ENCODE assay signal across 8 mouse cellular contexts in the genomic region with DNA sequence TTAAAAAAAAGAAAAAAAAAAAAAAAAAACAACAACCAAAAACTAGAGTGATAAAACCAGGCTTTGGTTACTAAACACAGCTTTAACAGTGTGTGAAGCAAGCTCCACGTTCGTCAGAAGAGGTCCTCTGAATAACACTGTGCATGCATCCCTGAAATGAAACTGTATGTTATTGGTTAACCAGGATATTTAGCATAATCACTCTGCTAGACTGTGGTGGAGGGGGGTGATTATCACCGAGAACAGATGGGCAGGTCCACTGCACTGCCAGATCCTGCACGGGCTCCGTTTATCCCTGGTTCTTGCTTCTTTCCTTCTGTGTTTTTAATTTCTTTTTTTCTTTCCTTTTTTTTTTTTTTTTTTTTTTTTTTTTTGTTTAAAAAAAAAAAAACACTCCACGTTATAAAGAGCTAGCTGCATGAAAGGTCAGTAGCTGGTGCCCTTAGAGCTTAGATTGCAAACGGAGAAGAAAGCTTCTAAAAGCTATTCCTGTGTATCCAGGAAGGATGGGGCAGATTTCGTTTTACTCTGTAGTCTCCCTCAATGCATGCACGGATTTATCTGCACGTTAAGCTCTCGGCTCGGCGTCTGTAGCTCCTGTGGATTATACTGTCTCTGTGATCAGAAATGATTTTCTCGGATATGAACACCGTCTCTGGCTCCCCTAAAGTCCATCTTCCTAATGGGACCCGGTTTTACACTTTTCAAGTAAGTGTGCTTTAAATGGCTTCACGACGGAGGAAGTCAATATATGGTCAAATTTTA.
A peak's percentile ranks its signal among the peaks of the same experiment; 100 is the strongest.
DNase-seq lines count a peak whose midpoint lies in the region; ATAC-seq lines count a peak whose summit lies in the region.

No protein-coding gene starts in this region.

- H3K9me3 ChIP-seq in lung, embryonic 15.5 days, result no peaks in the 10 kb centered on the region
- no peaks in the 10 kb centered on the region for H3K9me3 ChIP-seq in embryonic facial prominence, embryonic 14.5 days (ENCODE audit: control insufficient read depth, low read length)
- H3K9me3 ChIP-seq in neural tube, embryonic 14.5 days (ENCODE audit: control insufficient read depth, low read length), result no peaks in the 10 kb centered on the region

- H3K27ac ChIP-seq in lung, embryonic 15.5 days, result no peak overlapping the region
- no peak overlapping the region for H3K27ac ChIP-seq in embryonic facial prominence, embryonic 14.5 days (replicated peaks; ENCODE audit: low read depth, low read length)
- peak overlapping the region; percentile 29; the same call in 1 of the 2 replicates for H3K27ac ChIP-seq in neural tube, embryonic 14.5 days (ENCODE audit: low read depth, low read length)

- intact Hi-C loops in heart, postnatal 36 days (cut with DNase I), result no loop called here

- H3K4me3 ChIP-seq in lung, embryonic 15.5 days, result peak overlapping the region; percentile 42
- 0 out of 2 replicates have a peak overlapping the region, but pooled peaks have one; percentile 10 for H3K4me3 ChIP-seq in embryonic facial prominence, embryonic 14.5 days (ENCODE audit: low read depth, low read length)
- 0 out of 2 replicates have a peak overlapping the region, but pooled peaks have one; percentile 0 for H3K4me3 ChIP-seq in neural tube, embryonic 14.5 days (ENCODE audit: low read depth, low read length)

- DNase-seq in lung, adult 18-20 months, result no peak
- DNase-seq in embryonic facial prominence, embryonic 14.5 days (ENCODE audit: low spot score), result peak; percentile 65
- DNase-seq in kidney, postnatal 25 days, result peak; percentile 7 to 37
- DNase-seq in ovary, postnatal 36 days (ENCODE audit: low spot score), result no peak
- no peak for DNase-seq in heart, postnatal 36 days
- DNase-seq in lung, postnatal 25 days (ENCODE audit: low spot score), result no peak

- H3K9ac ChIP-seq in lung, embryonic 15.5 days, result 0 out of 2 replicates have a peak overlapping the region, but pooled peaks have one; percentile 29
- no peak overlapping the region for H3K9ac ChIP-seq in embryonic facial prominence, embryonic 14.5 days (ENCODE audit: low read depth, low read length)
- no peak overlapping the region for H3K9ac ChIP-seq in neural tube, embryonic 14.5 days (replicated peaks; ENCODE audit: low read depth, low read length)

- H3K27me3 ChIP-seq in lung, embryonic 15.5 days, result no peaks in the 10 kb centered on the region
- H3K27me3 ChIP-seq in embryonic facial prominence, embryonic 14.5 days (replicated peaks; ENCODE audit: control insufficient read depth, insufficient read depth, low read length), result no peaks in the 10 kb centered on the region
- H3K27me3 ChIP-seq in neural tube, embryonic 14.5 days (ENCODE audit: control insufficient read depth, insufficient read depth, low read length), result no peaks in the 10 kb centered on the region

- H3K36me3 ChIP-seq in lung, embryonic 15.5 days, result no peaks in the 10 kb centered on the region
- no peaks in the 10 kb centered on the region for H3K36me3 ChIP-seq in embryonic facial prominence, embryonic 14.5 days (ENCODE audit: control insufficient read depth, insufficient read depth, low read length)
- no peaks in the 10 kb centered on the region for H3K36me3 ChIP-seq in neural tube, embryonic 14.5 days (ENCODE audit: control insufficient read depth, insufficient read depth, low read length)

- ATAC-seq in lung, embryonic 15.5 days (ENCODE audit: borderline replicate concordance, extremely low read depth, low FRiP score, low TSS enrichment), result no peak; the same call in 1 of the 2 replicates
- ATAC-seq in embryonic facial prominence, embryonic 14.5 days (ENCODE audit: low read depth), result peak; percentile 79; the same call in 1 of the 2 replicates
- ATAC-seq in neural tube, embryonic 14.5 days (ENCODE audit: low read depth), result peak; percentile 92

- H3K4me2 ChIP-seq in lung, embryonic 15.5 days, result peak overlapping the region; percentile 56
- H3K4me2 ChIP-seq in embryonic facial prominence, embryonic 14.5 days (ENCODE audit: low read depth, low read length), result peak overlapping the region; percentile 30
- H3K4me2 ChIP-seq in neural tube, embryonic 14.5 days (ENCODE audit: low read depth, low read length), result peak overlapping the region; percentile 12; the same call in 1 of the 2 replicates

- H3K4me1 ChIP-seq in lung, embryonic 15.5 days, result no peaks in the 10 kb centered on the region
- no peaks in the 10 kb centered on the region for H3K4me1 ChIP-seq in embryonic facial prominence, embryonic 14.5 days (ENCODE audit: control insufficient read depth, insufficient read depth, low read length)
- no peaks in the 10 kb centered on the region for H3K4me1 ChIP-seq in neural tube, embryonic 14.5 days (ENCODE audit: control insufficient read depth, insufficient read depth, low read length)

- 24% methylated on average over 18 of the region's 18 CpGs for WGBS in lung, embryonic 15.5 days
- WGBS in embryonic facial prominence, embryonic 14.5 days, result 36% methylated on average over 18 of the region's 18 CpGs
- WGBS in neural tube, embryonic 14.5 days, result 40% methylated on average over 18 of the region's 18 CpGs

Comparison
In these comparisons a context has a peak if more than half of its experiments do, and no peak if none do; other contexts are left out.
1. DNase-seq: peak in embryonic facial prominence, embryonic 14.5 days (single experiment) and kidney, postnatal 25 days (2 of 2); none in lung, adult 18-20 months (0 of 2), ovary, postnatal 36 days (single experiment), heart, postnatal 36 days (0 of 2) and lung, postnatal 25 days (single experiment).
2. Peak in every context shown above with its lines, with median percentiles within 50 percentile points of each other: H3K4me2 ChIP-seq and H3K4me3 ChIP-seq.